Mouse (Mus musculus) retina, postnatal 1 day (tissue): ENCODE data around the gene 0610010K14Rik.
A peak's percentile ranks its signal among the peaks of the same experiment; 100 is the strongest.

Experiments used
- DNase-seq: peaks from one replicate; pipeline ENCODE4 v3.0.0-alpha.2; 2012

0610010K14Rik gene

GRCm38 (mm10) chr11:70214191-70214855 is 23.4 kb downstream of the 0610010K14Rik start:
- peak; percentile 30 for DNase-seq

DNA sequence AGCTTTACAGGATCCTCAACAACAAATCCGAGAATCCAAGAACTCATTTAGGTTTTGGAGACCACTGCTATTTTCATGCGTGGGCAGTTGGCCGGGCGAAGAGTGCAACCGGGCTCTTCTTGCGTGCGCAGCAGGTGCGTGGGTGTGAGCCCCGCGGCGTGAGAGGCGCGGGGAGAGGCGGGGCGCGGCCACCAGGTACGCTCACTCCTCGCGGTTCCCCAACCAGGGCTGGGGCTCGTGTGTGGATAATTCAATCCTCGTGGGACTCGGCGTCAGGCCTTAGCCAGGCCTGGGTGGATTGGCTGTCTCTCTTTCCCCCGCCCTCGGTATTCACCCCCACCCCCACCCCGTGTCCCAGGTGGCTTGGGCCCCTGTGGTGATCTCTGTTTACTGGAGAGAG is 24.0 kb downstream of the 0610010K14Rik start:
- no peak for DNase-seq

GRCm38 (mm10) chr11:70212896-70213295 is 24.8 kb downstream of the 0610010K14Rik start:
- DNase-seq: peak; percentile 74

GRCm38 (mm10) chr11:70212423-70212822 is 25.3 kb downstream of the 0610010K14Rik start, which contains the start of gene Slc16a11:
Gene Slc16a11 (plus strand): TSS chr11:70212752.
- DNase-seq: no peak

DNA sequence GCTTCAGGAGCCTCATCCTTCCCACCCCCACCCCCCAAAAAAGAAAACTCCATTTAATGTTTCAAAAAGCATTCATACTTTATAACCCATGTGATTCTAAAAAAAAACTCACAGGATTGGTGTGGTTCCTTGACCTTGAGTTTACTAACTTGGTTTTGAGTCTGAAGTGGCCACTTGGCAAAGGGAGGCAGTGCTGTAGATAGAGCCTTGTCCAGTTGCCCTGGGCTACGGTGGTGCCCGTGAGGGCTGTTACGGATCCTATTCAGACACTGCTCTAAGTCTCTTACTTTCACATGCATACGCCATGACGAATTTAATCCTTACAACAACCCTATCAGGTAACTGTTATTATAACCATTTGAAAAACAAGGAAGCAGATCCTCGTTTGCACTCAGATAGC is 25.7 kb downstream of the 0610010K14Rik start:
- DNase-seq: no peak

GRCm38 (mm10) chr11:70210681-70211080 is 27.0 kb downstream of the 0610010K14Rik start:
- no peak for DNase-seq

GRCm38 (mm10) chr11:70208778-70209388 is 28.8 kb downstream of the 0610010K14Rik start:
- DNase-seq: no peak

GRCm38 (mm10) chr11:70207283-70207682 is 30.4 kb downstream of the 0610010K14Rik start:
- DNase-seq: no peak

DNA sequence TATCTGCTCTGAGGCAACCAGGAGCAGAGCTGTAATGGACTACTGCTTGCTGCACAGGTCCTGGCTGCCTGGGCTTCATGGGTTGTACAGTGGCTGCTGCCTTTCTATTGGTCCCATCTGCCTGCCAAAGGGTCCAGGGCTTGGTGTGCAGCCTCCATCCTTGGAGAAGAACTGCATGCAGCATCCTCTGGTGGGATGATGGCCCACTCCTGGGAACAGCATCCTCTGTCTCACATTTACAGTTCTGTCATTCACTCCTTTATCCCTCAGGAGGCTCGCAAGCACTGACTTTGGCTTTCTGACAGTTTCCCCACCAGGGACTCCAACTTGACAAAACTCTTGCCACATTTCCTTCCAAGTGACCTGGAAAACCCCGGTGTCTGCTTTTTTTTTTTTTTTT is 30.9 kb downstream of the 0610010K14Rik start:
- no peak for DNase-seq

DNA sequence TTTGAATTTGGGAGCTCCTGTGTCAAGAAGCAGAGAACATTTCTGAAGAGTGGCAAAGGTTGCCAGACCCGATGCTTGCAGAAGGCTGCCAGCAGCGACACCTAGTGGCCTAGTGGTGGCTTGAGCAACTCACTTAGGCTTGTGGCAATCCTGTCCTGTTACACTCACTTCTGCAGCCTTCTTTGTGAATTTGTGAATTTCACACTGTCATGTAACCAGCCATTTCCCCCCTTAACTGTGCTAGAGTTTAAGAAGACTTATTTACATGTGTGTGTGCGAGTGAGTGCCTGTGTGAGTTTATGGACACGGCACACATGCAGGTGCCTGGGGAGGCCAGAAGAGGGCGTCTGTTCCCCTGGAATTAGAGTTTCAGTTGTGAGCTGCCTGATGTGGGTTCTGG is 36.0 kb downstream of the 0610010K14Rik start:
- peak; percentile 80 for DNase-seq

GRCm38 (mm10) chr11:70200036-70200608 is 37.6 kb downstream of the 0610010K14Rik start:
- no peak for DNase-seq

DNA sequence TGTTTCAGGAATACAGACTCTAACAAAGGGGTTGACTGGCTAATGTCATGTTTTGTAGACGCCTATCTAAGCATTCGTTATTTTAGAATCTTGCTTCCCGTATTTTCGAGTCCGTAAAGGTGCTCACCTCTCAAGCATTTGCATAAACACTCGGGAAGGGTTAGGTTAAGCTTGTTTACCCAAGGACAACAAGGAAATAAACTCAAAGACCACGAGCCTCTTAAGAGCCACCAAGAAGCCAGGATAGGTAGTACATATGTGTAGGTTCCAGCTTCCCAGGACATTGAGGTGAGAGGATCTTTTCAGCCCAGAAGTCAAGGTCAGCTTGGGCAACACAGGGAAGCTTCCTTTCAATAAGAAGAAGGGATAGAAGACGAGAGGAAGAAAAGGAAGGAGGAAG is 38.6 kb downstream of the 0610010K14Rik start:
- DNase-seq: no peak

DNA sequence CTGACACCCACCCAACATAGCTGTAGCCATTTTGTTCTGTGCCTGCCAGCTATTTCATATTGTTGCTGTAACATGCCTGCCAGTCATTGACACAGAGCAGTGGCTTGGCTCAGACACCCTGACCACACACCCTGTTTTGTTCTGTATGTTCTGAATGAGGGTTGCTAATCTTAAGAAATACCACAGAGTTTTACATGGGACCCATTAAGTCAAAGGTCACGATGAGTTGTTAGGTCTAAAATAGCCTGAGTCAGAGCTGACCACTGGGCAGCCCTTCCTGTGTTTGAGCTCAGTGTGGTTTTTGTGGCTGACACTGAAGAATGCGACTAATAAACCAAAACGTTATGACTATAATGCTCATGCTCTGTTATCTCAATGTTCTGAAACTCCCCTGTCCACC is 39.4 kb downstream of the 0610010K14Rik start:
- no peak for DNase-seq

- no peak for DNase-seq
Observed at GRCm38 (mm10) chr11:70193354-70194285, 44.1 kb downstream of the 0610010K14Rik start.

DNA sequence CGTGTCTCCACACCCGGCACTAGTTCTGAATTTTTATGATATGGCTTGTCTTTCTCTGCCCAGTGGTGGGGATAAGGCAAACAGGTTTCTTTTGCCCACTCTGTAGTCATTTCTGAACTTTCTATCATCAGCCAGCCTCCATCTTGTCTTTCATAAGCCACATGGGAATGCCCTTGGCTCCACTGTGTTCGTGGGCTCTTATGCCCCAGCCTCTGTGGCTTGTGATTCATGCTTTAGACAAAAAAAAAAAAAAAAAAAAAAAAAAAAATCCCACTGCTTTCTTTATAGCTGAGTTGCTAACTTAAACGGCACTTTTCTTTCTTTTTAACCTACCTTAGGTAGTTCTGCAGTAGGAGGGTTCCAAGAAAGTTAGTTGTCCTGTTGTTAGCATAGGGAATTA is 45.6 kb downstream of the 0610010K14Rik start:
- DNase-seq: no peak

GRCm38 (mm10) chr11:70191188-70191587 is 46.5 kb downstream of the 0610010K14Rik start:
- DNase-seq: no peak

- no peak for DNase-seq
Observed at GRCm38 (mm10) chr11:70189319-70190134, 48.2 kb downstream of the 0610010K14Rik start.
